8 mouse cellular contexts compared by ENCODE assay signal in genomic region chr13:55105045-55105952, GRCm38 (mm10). TPM values are rescaled to one million over a fixed set of nuclear protein-coding genes. Genes with fewer than 3 reads are reported as not detected.
DNase-seq lines count a peak whose midpoint lies in the region; ATAC-seq lines count a peak whose summit lies in the region.

TSS of gene Zfp346 (plus strand) at chr13:55105311.

- peak; percentile 96 for DNase-seq in R1 (ENCODE audit: low read depth, low spot score)
- DNase-seq in cerebellum, postnatal 25 days, result peak; percentile 96 to 98
- DNase-seq in frontal cortex, postnatal 25 days (ENCODE audit: low spot score in 2 of 2), result peak; percentile 90 to 95
- DNase-seq in hindbrain, embryonic 14.5 days (ENCODE audit: low spot score), result peak; percentile 95
- DNase-seq in layer of hippocampus, postnatal 36 days, result peak; percentile 93 to 94
- peak; percentile 99 for DNase-seq in lung, postnatal 36 days
- peak; percentile 98 for DNase-seq in retina, postnatal 1 day
- DNase-seq in urinary bladder, adult 18-20 months (ENCODE audit: low spot score in 2 of 2), result peak; percentile 95 to 98

- peak within 1 kb of the TSS; percentile 89 for H3K9ac ChIP-seq in hindbrain, embryonic 14.5 days

- peaks cover 12% of the 10 kb centered on the region for H3K36me3 ChIP-seq in hindbrain, embryonic 14.5 days (replicated peaks; ENCODE audit: control insufficient read depth, insufficient read depth)

- no peaks in the 10 kb centered on the region for H3K27me3 ChIP-seq in hindbrain, embryonic 14.5 days (ENCODE audit: control insufficient read depth, insufficient read depth, low read length)

- 1% methylated on average over 61 of the region's 66 CpGs for WGBS in hindbrain, embryonic 14.5 days

- H3K4me1 ChIP-seq in hindbrain, embryonic 14.5 days (replicated peaks; ENCODE audit: control insufficient read depth, insufficient read depth, low read length), result peaks cover 12% of the 10 kb centered on the region

- no peaks in the 10 kb centered on the region for H3K9me3 ChIP-seq in hindbrain, embryonic 14.5 days (ENCODE audit: control insufficient read depth, low read length)

- H3K4me3 ChIP-seq in hindbrain, embryonic 14.5 days (replicated peaks; ENCODE audit: low read length), result peak within 1 kb of the TSS; percentile 90

- H3K27ac ChIP-seq in hindbrain, embryonic 14.5 days, result peak within 1 kb of the TSS; percentile 79

- H3K4me2 ChIP-seq in hindbrain, embryonic 14.5 days (replicated peaks), result peak within 1 kb of the TSS; percentile 72

- ATAC-seq in hindbrain, embryonic 14.5 days (ENCODE audit: low FRiP score), result peak; percentile 93

RNA-seq across cellular contexts. Expression of gene Zfp346, which starts in this region (rescaled TPM):
- 30.9 and 33.4 TPM in 2 replicates for polyA plus RNA-seq in hindbrain, embryonic 14.5 days (2014; fragmentation: Nextera tagmentation; extraction: Ambion mirVana)
- total RNA-seq in layer of hippocampus, postnatal 36 days (2021), result 10 to 100 TPM; 36.9 to 45.0 TPM

Comparison
In these comparisons a context has a peak if more than half of its experiments do, and no peak if none do; other contexts are left out.
1. Peak in every context shown above with its lines: DNase-seq, ATAC-seq, H3K4me3 ChIP-seq and H3K27ac ChIP-seq.